Comparison of ENCODE assay signal across 10 mouse cellular contexts in genomic region chr7:18679772-18680171, GRCm38 (mm10). TPM values are rescaled to one million over a fixed set of nuclear protein-coding genes. Genes with fewer than 3 reads are reported as not detected.
A peak's percentile ranks its signal among the peaks of the same experiment; 100 is the strongest.
DNase-seq lines count a peak whose midpoint lies in the region; ATAC-seq lines count a peak whose summit lies in the region.
"Had no signal": no experiment of that assay in that cellular context is flagged by ENCODE, and none has a peak within 500 bp of the region (broad histone marks: within the 10 kb centered on the region; RNA-seq: fewer than 3 reads in every experiment).

No protein-coding gene starts in this region.

- H3K4me2 ChIP-seq in intestine, embryonic 14.5 days (ENCODE audit: low read length) = no peak overlapping the region
- no peak overlapping the region for H3K4me2 ChIP-seq in intestine, embryonic 15.5 days (replicated peaks)
- H3K4me2 ChIP-seq: limb, embryonic 12.5 days had no signal

- no peak overlapping the region for H3K27ac ChIP-seq in intestine, embryonic 14.5 days (ENCODE audit: low read depth)
- no peak overlapping the region for H3K27ac ChIP-seq in intestine, embryonic 15.5 days
- H3K27ac ChIP-seq: limb, embryonic 12.5 days had no signal

- no peak for ATAC-seq in intestine, embryonic 14.5 days (replicated peaks; ENCODE audit: low FRiP score, low TSS enrichment, low read depth)
- no peak for ATAC-seq in intestine, embryonic 15.5 days
- no peak for ATAC-seq in inflammation-experienced regulatory T-cells, adult 6 months

- DNase-seq in intestine, embryonic 14.5 days (ENCODE audit: low spot score) = peak; percentile 61
- DNase-seq in Muller cell, postnatal 12 days (ENCODE audit: inconsistent ontology term) = peak; percentile 3
- peak; percentile 67 to 70 for DNase-seq in cerebellum, postnatal 14 days
- DNase-seq in kidney, postnatal 10 days = peak; percentile 47
- peak; percentile 14 for DNase-seq in lung, postnatal 14 days
- DNase-seq in thymus, postnatal 36 days = no peak

- H3K9ac ChIP-seq in intestine, embryonic 14.5 days (ENCODE audit: low read length) = no peak overlapping the region
- H3K9ac ChIP-seq in intestine, embryonic 15.5 days = no peak overlapping the region
- H3K9ac ChIP-seq: limb, embryonic 12.5 days had no signal

- H3K9me3 ChIP-seq in intestine, embryonic 14.5 days (ENCODE audit: control insufficient read depth, low read length) = no peaks in the 10 kb centered on the region
- no peaks in the 10 kb centered on the region for H3K9me3 ChIP-seq in intestine, embryonic 15.5 days
- H3K9me3 ChIP-seq: limb, embryonic 12.5 days had no signal

- no peaks in the 10 kb centered on the region for H3K4me1 ChIP-seq in intestine, embryonic 14.5 days (replicated peaks; ENCODE audit: control insufficient read depth, insufficient read depth, low read length)
- H3K4me1 ChIP-seq in intestine, embryonic 15.5 days (replicated peaks) = no peaks in the 10 kb centered on the region
- H3K4me1 ChIP-seq: limb, embryonic 12.5 days had no signal

- WGBS in intestine, embryonic 14.5 days = 37% methylated on average over 2 of the region's 2 CpGs
- WGBS in intestine, embryonic 15.5 days = 49% methylated on average over 2 of the region's 2 CpGs

- H3K4me3 ChIP-seq in intestine, embryonic 14.5 days (ENCODE audit: low read depth, low read length) = no peak overlapping the region
- H3K4me3 ChIP-seq in intestine, embryonic 15.5 days (replicated peaks) = no peak overlapping the region
- H3K4me3 ChIP-seq: limb, embryonic 12.5 days had no signal

- no peaks in the 10 kb centered on the region for H3K36me3 ChIP-seq in intestine, embryonic 14.5 days (ENCODE audit: control insufficient read depth, insufficient read depth, low read length)
- no peaks in the 10 kb centered on the region for H3K36me3 ChIP-seq in intestine, embryonic 15.5 days
- H3K36me3 ChIP-seq: limb, embryonic 12.5 days had no signal

- no peaks in the 10 kb centered on the region for H3K27me3 ChIP-seq in intestine, embryonic 14.5 days (replicated peaks; ENCODE audit: control insufficient read depth, insufficient read depth, low read length)
- H3K27me3 ChIP-seq in intestine, embryonic 15.5 days (replicated peaks) = no peaks in the 10 kb centered on the region
- H3K27me3 ChIP-seq: limb, embryonic 12.5 days had no signal

RNA-seq across cellular contexts. Expression of gene Psg20, which starts 6.2 kb away (rescaled TPM):
- not detected in 2 replicates for polyA plus RNA-seq in intestine, embryonic 14.5 days (2014; fragmentation: Nextera tagmentation; extraction: Ambion mirVana)
- not detected in 2 replicates for polyA plus RNA-seq in intestine, embryonic 15.5 days (2015; fragmentation: Nextera tagmentation; extraction: Ambion mirVana)
- not detected for polyA plus RNA-seq in inflammation-experienced regulatory T-cells, adult 6 months (2017; shearing (Covaris generic))
- polyA plus RNA-seq: limb, embryonic 12.5 days; spleen, adult 2 months had no signal

RNA-seq across cellular contexts. Expression of gene Psg21, which starts 23.2 kb away (rescaled TPM):
- polyA plus RNA-seq in intestine, embryonic 14.5 days (2014; fragmentation: Nextera tagmentation; extraction: Ambion mirVana) = not detected in 2 replicates
- not detected in 2 replicates for polyA plus RNA-seq in intestine, embryonic 15.5 days (2015; fragmentation: Nextera tagmentation; extraction: Ambion mirVana)
- not detected for polyA plus RNA-seq in inflammation-experienced regulatory T-cells, adult 6 months (2017; shearing (Covaris generic))
- polyA plus RNA-seq: limb, embryonic 12.5 days; spleen, adult 2 months had no signal

RNA-seq across cellular contexts. Expression of gene Psg22, which starts 38.1 kb away (rescaled TPM):
- not detected in 2 replicates for polyA plus RNA-seq in intestine, embryonic 14.5 days (2014; fragmentation: Nextera tagmentation; extraction: Ambion mirVana)
- polyA plus RNA-seq in intestine, embryonic 15.5 days (2015; fragmentation: Nextera tagmentation; extraction: Ambion mirVana) = not detected in 2 replicates
- not detected for polyA plus RNA-seq in inflammation-experienced regulatory T-cells, adult 6 months (2017; shearing (Covaris generic))
- polyA plus RNA-seq: limb, embryonic 12.5 days; spleen, adult 2 months had no signal

Comparison
In these comparisons a context has a peak if more than half of its experiments do, and no peak if none do; other contexts are left out.
1. DNase-seq: peak in intestine, embryonic 14.5 days (single experiment), Muller cell, postnatal 12 days (single experiment), cerebellum, postnatal 14 days (2 of 2), kidney, postnatal 10 days (single experiment) and lung, postnatal 14 days (single experiment); none in thymus, postnatal 36 days (0 of 2).